Mouse (Mus musculus): ENCODE measurements at regions not wholly inside any gene's neighbourhood (a gene's known extent, or its start where the extent isn't known, plus 50 kb on each side); places are given as distances from the start of the nearest gene placed in this dataset.

DNA sequence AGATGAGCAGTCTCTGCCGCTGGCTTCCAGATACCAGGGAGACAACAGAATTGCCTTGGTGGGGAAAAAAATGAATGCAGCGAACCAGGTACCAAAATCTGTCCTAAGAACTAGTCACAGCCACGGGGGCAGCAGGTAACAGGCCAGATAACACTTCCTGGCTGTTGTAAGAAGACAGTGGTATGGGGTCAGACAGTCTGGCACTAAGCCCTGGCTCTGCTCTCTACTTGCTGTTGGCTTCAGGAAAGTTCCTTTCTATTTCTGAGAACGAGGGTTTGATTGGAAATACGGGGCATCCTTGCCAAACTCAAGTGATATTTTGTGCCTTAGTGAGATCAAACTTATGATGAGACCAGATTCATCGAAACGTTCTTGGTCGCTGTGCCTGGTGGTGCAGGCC lies 380.2 kb upstream of the Kazn start:
- TF ChIP-seq CTCF (IDR thresholded peaks at IDR 0.05; ENCODE audit: extremely low read depth, insufficient read depth, insufficient read length, insufficient replicate concordance) (no peak), POLR2A (IDR thresholded peaks at IDR 0.05; ENCODE audit: low read depth, low read length) (no peak)
